ENCODE assay signal across 8 mouse cellular contexts in genomic region chr12:84876481-84877121, GRCm38 (mm10). TPM values are rescaled to one million over a fixed set of nuclear protein-coding genes. Genes with fewer than 3 reads are reported as not detected.
DNase-seq lines count a peak whose midpoint lies in the region; ATAC-seq and TF ChIP-seq lines count a peak whose summit lies in the region.

Ltbp2 (minus strand) TSS chr12:84876532.

- 2% methylated on average over 34 of the region's 34 CpGs for WGBS in forebrain, embryonic 11.5 days
- WGBS in heart, embryonic 15.5 days, result under 1% methylated on average over 34 of the region's 34 CpGs
- 3% methylated on average over 34 of the region's 34 CpGs for WGBS in liver, embryonic 14.5 days (ENCODE audit: insufficient replicate concordance)
- WGBS in neural tube, embryonic 11.5 days, result 5% methylated on average over 34 of the region's 34 CpGs
- 2% methylated on average over 34 of the region's 34 CpGs for WGBS in stomach, embryonic 16.5 days

- TF ChIP-seq CTCF in liver, embryonic 14.5 days (IDR thresholded peaks at IDR 0.05; ENCODE audit: low read depth), result peak; percentile 100

- H3K36me3 ChIP-seq in forebrain, embryonic 11.5 days (ENCODE audit: control insufficient read depth, insufficient read depth, low read length), result no peaks in the 10 kb centered on the region
- no peaks in the 10 kb centered on the region for H3K36me3 ChIP-seq in heart, embryonic 15.5 days
- no peaks in the 10 kb centered on the region for H3K36me3 ChIP-seq in liver, embryonic 14.5 days (replicated peaks; ENCODE audit: control insufficient read depth, insufficient read depth, low read depth)
- no peaks in the 10 kb centered on the region for H3K36me3 ChIP-seq in neural tube, embryonic 11.5 days (ENCODE audit: control insufficient read depth, insufficient read depth, low read length)
- H3K36me3 ChIP-seq in stomach, embryonic 16.5 days (ENCODE audit: control insufficient read depth, insufficient read depth, low read length), result no peaks in the 10 kb centered on the region

- no peaks in the 10 kb centered on the region for H3K9me3 ChIP-seq in forebrain, embryonic 11.5 days (ENCODE audit: control insufficient read depth, low read length)
- H3K9me3 ChIP-seq in heart, embryonic 15.5 days (replicated peaks), result no peaks in the 10 kb centered on the region
- no peaks in the 10 kb centered on the region for H3K9me3 ChIP-seq in liver, embryonic 14.5 days (ENCODE audit: control insufficient read depth, low read length)
- no peaks in the 10 kb centered on the region for H3K9me3 ChIP-seq in neural tube, embryonic 11.5 days (ENCODE audit: control insufficient read depth, low read length)
- no peaks in the 10 kb centered on the region for H3K9me3 ChIP-seq in stomach, embryonic 16.5 days (replicated peaks; ENCODE audit: control insufficient read depth, low read length)

- no peak within 1 kb of the TSS for H3K27ac ChIP-seq in forebrain, embryonic 11.5 days (ENCODE audit: low read depth, low read length)
- H3K27ac ChIP-seq in heart, embryonic 15.5 days, result no peak within 1 kb of the TSS
- no peak within 1 kb of the TSS for H3K27ac ChIP-seq in liver, embryonic 14.5 days
- no peak within 1 kb of the TSS for H3K27ac ChIP-seq in neural tube, embryonic 11.5 days (ENCODE audit: low read depth, low read length)
- no peak within 1 kb of the TSS for H3K27ac ChIP-seq in stomach, embryonic 16.5 days (ENCODE audit: low read length)

- peak within 1 kb of the TSS; percentile 21 for H3K4me3 ChIP-seq in forebrain, embryonic 11.5 days (ENCODE audit: low read depth, low read length)
- peak within 1 kb of the TSS; percentile 48 for H3K4me3 ChIP-seq in heart, embryonic 15.5 days
- H3K4me3 ChIP-seq in liver, embryonic 14.5 days (ENCODE audit: insufficient read depth in 1 of 2, low read depth in 2 of 2, low read length in 2 of 2), result peak within 1 kb of the TSS in 1 of 2 experiments; percentile 29; a peak in 2 of 4 replicates
- H3K4me3 ChIP-seq in neural tube, embryonic 11.5 days (ENCODE audit: low read depth, low read length), result peak within 1 kb of the TSS; percentile 21
- peak within 1 kb of the TSS; percentile 50 for H3K4me3 ChIP-seq in stomach, embryonic 16.5 days (replicated peaks; ENCODE audit: low read length)

- no peak within 1 kb of the TSS for H3K9ac ChIP-seq in forebrain, embryonic 11.5 days (ENCODE audit: low read length)
- H3K9ac ChIP-seq in heart, embryonic 15.5 days, result peak within 1 kb of the TSS; percentile 6
- H3K9ac ChIP-seq in liver, embryonic 14.5 days (replicated peaks), result no peak within 1 kb of the TSS
- H3K9ac ChIP-seq in neural tube, embryonic 11.5 days (ENCODE audit: low read length), result no peak within 1 kb of the TSS
- peak within 1 kb of the TSS; percentile 36; the same call in 1 of the 2 replicates for H3K9ac ChIP-seq in stomach, embryonic 16.5 days (ENCODE audit: low read length)

- DNase-seq in CD4-positive, CD25-positive, alpha-beta regulatory T cell, adult 2 months (ENCODE audit: low read depth, low spot score), result peak; percentile 91
- DNase-seq in c-Kit-positive CD71-negative TER-119-negative erythroid progenitor cells, embryonic 14.5 days (ENCODE audit: low read depth), result peak; percentile 89
- peak; percentile 89 for DNase-seq in forebrain, embryonic 11.5 days (ENCODE audit: low spot score)
- DNase-seq in kidney, postnatal 25 days, result peak; percentile 85 to 86
- peak; percentile 73 to 74 (median 73) for DNase-seq in liver, embryonic 14.5 days (ENCODE audit: low read depth in 3 of 3, low spot score in 3 of 3)
- DNase-seq in neural tube, embryonic 11.5 days (ENCODE audit: low spot score), result peak; percentile 76

- 0 out of 2 replicates have a peak, but pooled peaks have one; percentile 18 for ATAC-seq in forebrain, embryonic 11.5 days (replicated peaks; ENCODE audit: low FRiP score)
- peak; percentile 68; the same call in 1 of the 2 replicates for ATAC-seq in heart, embryonic 15.5 days (replicated peaks; ENCODE audit: insufficient number of reproducible peaks, insufficient read depth, low FRiP score, low read depth)
- ATAC-seq in liver, embryonic 14.5 days (ENCODE audit: insufficient read depth), result peak; percentile 86
- ATAC-seq in neural tube, embryonic 11.5 days (ENCODE audit: insufficient read depth, low FRiP score, low TSS enrichment), result no peak
- peak; percentile 84 for ATAC-seq in stomach, embryonic 16.5 days (ENCODE audit: insufficient read depth, low FRiP score)

- H3K4me2 ChIP-seq in forebrain, embryonic 11.5 days (ENCODE audit: low read depth, low read length, severe bottlenecking), result peak within 1 kb of the TSS; percentile 42; the same call in 1 of the 2 replicates
- peak within 1 kb of the TSS; percentile 73 for H3K4me2 ChIP-seq in heart, embryonic 15.5 days
- peak within 1 kb of the TSS; percentile 50 for H3K4me2 ChIP-seq in liver, embryonic 14.5 days (ENCODE audit: low read depth)
- H3K4me2 ChIP-seq in neural tube, embryonic 11.5 days (ENCODE audit: low read depth), result peak within 1 kb of the TSS; percentile 29
- H3K4me2 ChIP-seq in stomach, embryonic 16.5 days (ENCODE audit: low read depth, low read length), result peak within 1 kb of the TSS; percentile 58

- TF ChIP-seq EP300 in liver, embryonic 14.5 days (IDR thresholded peaks at IDR 0.05; ENCODE audit: low read depth), result 0 out of 2 replicates have a peak, but pooled peaks have one; percentile 16

- H3K4me1 ChIP-seq in forebrain, embryonic 11.5 days (replicated peaks; ENCODE audit: control insufficient read depth, insufficient read depth, low read length), result peaks cover 7% of the 10 kb centered on the region; the same call in 1 of the 2 replicates
- peaks cover 16% of the 10 kb centered on the region for H3K4me1 ChIP-seq in heart, embryonic 15.5 days (replicated peaks)
- H3K4me1 ChIP-seq in liver, embryonic 14.5 days (replicated peaks; ENCODE audit: control insufficient read depth in 2 of 2, insufficient read depth in 2 of 2, low read length in 1 of 2), result no peaks in the 10 kb centered on the region
- H3K4me1 ChIP-seq in neural tube, embryonic 11.5 days (ENCODE audit: control insufficient read depth, insufficient read depth, low read length), result no peaks in the 10 kb centered on the region; the same call in 1 of the 2 replicates
- peaks cover 10% of the 10 kb centered on the region; the same call in 1 of the 2 replicates for H3K4me1 ChIP-seq in stomach, embryonic 16.5 days (ENCODE audit: control insufficient read depth, insufficient read depth, low read length)

- H3K27me3 ChIP-seq in forebrain, embryonic 11.5 days (ENCODE audit: control insufficient read depth, insufficient read depth, low read length), result peaks cover 40% of the 10 kb centered on the region
- H3K27me3 ChIP-seq in heart, embryonic 15.5 days, result peaks cover 56% of the 10 kb centered on the region
- peaks cover 41% of the 10 kb centered on the region for H3K27me3 ChIP-seq in liver, embryonic 14.5 days (ENCODE audit: control insufficient read depth, insufficient read depth, low read length)
- H3K27me3 ChIP-seq in neural tube, embryonic 11.5 days (ENCODE audit: control insufficient read depth, insufficient read depth, low read length), result peaks cover 38% of the 10 kb centered on the region
- peaks cover 40% of the 10 kb centered on the region for H3K27me3 ChIP-seq in stomach, embryonic 16.5 days (ENCODE audit: control insufficient read depth, insufficient read depth, low read length)

RNA-seq across cellular contexts. Expression of gene Ltbp2, which starts in this region (rescaled TPM):
- 0.65 TPM in 1 of 2 replicates, not detected in the other for polyA plus RNA-seq in forebrain, embryonic 11.5 days (2014; fragmentation: Nextera tagmentation; extraction: Ambion mirVana)
- 5.3 and 10.2 TPM in 2 replicates for polyA plus RNA-seq in heart, embryonic 15.5 days (2015; fragmentation: Nextera tagmentation; extraction: Ambion mirVana)
- polyA plus RNA-seq in liver, embryonic 14.5 days (2012; rRNA removed), result 0.12 and 0.21 TPM in 2 replicates
- 0.08 and 0.16 TPM in 2 replicates for polyA plus RNA-seq in liver, embryonic 14.5 days (2014; fragmentation: Nextera tagmentation; extraction: Ambion mirVana)
- 0.17 and 0.20 TPM in 2 replicates for polyA plus RNA-seq in neural tube, embryonic 11.5 days (2014; fragmentation: Nextera tagmentation; extraction: Ambion mirVana)
- polyA plus RNA-seq in stomach, embryonic 16.5 days (2015; fragmentation: Nextera tagmentation; extraction: Ambion mirVana), result 1.2 and 1.6 TPM in 2 replicates

Comparison
In these comparisons a context has a peak if more than half of its experiments do, and no peak if none do; other contexts are left out.
1. Peak in DNase-seq, ATAC-seq, H3K4me3 ChIP-seq and H3K4me2 ChIP-seq in forebrain, embryonic 11.5 days; RNA of the gene not detected or under 1 TPM.
2. Peak in DNase-seq, ATAC-seq and H3K4me2 ChIP-seq in liver, embryonic 14.5 days; RNA of the gene not detected or under 1 TPM.
3. Peak in DNase-seq, H3K4me3 ChIP-seq and H3K4me2 ChIP-seq in neural tube, embryonic 11.5 days; RNA of the gene not detected or under 1 TPM.
4. H3K9ac ChIP-seq: peak in heart, embryonic 15.5 days (single experiment) and stomach, embryonic 16.5 days (single experiment); none in forebrain, embryonic 11.5 days (single experiment), liver, embryonic 14.5 days (single experiment) and neural tube, embryonic 11.5 days (single experiment).
5. Peak in every context shown above with its lines, with median percentiles within 50 percentile points of each other: DNase-seq and H3K4me2 ChIP-seq.